Comparison of ENCODE assay signal across 29 mouse cellular contexts in the genomic region with DNA sequence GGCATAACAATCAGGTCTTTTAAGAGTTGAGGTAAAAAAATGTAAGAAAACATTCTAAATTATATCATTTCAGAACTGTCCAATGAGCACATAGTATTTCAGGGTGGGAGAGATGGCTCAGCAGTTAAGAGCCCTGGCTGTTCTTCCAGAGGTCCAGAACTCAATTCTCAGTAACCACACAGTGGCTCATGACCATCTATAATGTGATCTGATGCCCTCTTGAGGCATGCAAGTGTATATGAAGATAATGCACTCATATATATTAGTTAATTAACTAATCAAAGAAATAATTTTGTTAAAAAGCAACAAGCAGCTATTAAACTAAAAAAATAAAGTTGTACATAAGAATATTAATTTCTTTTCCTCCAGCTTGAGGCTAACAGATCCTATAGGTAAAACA. TPM values are rescaled to one million over a fixed set of nuclear protein-coding genes. Genes with fewer than 3 reads are reported as not detected.
DNase-seq lines count a peak whose midpoint lies in the region; ATAC-seq and TF ChIP-seq lines count a peak whose summit lies in the region.
"Had no signal": no experiment of that assay in that cellular context is flagged by ENCODE, and none has a peak within 500 bp of the region (broad histone marks: within the 10 kb centered on the region; RNA-seq: fewer than 3 reads in every experiment).

No protein-coding gene starts in this region.

- no peak for ATAC-seq in stomach, postnatal 0 days (ENCODE audit: low FRiP score, low TSS enrichment)
- ATAC-seq: forebrain, embryonic 16.5 days; hindbrain, postnatal 0 days; midbrain, embryonic 16.5 days had no signal

- peak; percentile 39 for TF ChIP-seq CTCF in layer of hippocampus, adult 2 months (conservative IDR thresholded peaks at IDR 0.05)
- peak; percentile 24; the same call in 1 of the 2 replicates for TF ChIP-seq CTCF in stomach, postnatal 0 days (IDR thresholded peaks at IDR 0.05; ENCODE audit: low read depth)

- no peak overlapping the region for H3K4me2 ChIP-seq in stomach, postnatal 0 days (replicated peaks; ENCODE audit: low read depth)
- H3K4me2 ChIP-seq: heart, embryonic 11.5 days; hindbrain, embryonic 12.5 days; kidney, embryonic 15.5 days; limb, embryonic 12.5 days; lung, embryonic 14.5 days; neural tube, embryonic 13.5 days had no signal

- H3K4me1 ChIP-seq in stomach, postnatal 0 days (replicated peaks; ENCODE audit: control insufficient read depth, insufficient read depth), result no peaks in the 10 kb centered on the region
- H3K4me1 ChIP-seq: kidney, embryonic 15.5 days; limb, embryonic 12.5 days had no signal

- no peaks in the 10 kb centered on the region for H3K36me3 ChIP-seq in stomach, postnatal 0 days (ENCODE audit: control insufficient read depth, insufficient read depth, low read length)
- H3K36me3 ChIP-seq: hindbrain, embryonic 12.5 days; kidney, embryonic 15.5 days; limb, embryonic 12.5 days; midbrain, embryonic 10.5 days; neural tube, embryonic 13.5 days had no signal

- no peaks in the 10 kb centered on the region for H3K9me3 ChIP-seq in stomach, postnatal 0 days (ENCODE audit: control insufficient read depth, low read length)
- H3K9me3 ChIP-seq: hindbrain, embryonic 12.5 days; kidney, embryonic 15.5 days; limb, embryonic 12.5 days; midbrain, embryonic 10.5 days; neural tube, embryonic 13.5 days had no signal

- DNase-seq in layer of hippocampus, adult 2 months (ENCODE audit: low spot score in 2 of 2), result no peak
- DNase-seq in layer of hippocampus, adult 8-10 months (ENCODE audit: low spot score in 2 of 2), result no peak
- DNase-seq in A20 (ENCODE audit: low read depth, low spot score) (peak; percentile 41), NIH3T3 (ENCODE audit: low read depth) (peak; percentile 34)
- DNase-seq in stomach, postnatal 0 days (ENCODE audit: low spot score), result no peak
- DNase-seq in right cerebral cortex, postnatal 14 days, result no peak
- DNase-seq in T-cell, adult 2 months (ENCODE audit: low spot score), result no peak
- DNase-seq: adrenal gland, postnatal 25 days; cerebellum, adult 2 months; cerebellum, postnatal 14 days; gastrocnemius, adult 2 months; gastrocnemius, postnatal 36 days; heart, adult 18-20 months; heart, postnatal 36 days; kidney, adult 11 months; lung, embryonic 14.5 days had no signal

- no peak overlapping the region for H3K4me3 ChIP-seq in layer of hippocampus, adult 2 months
- no peak overlapping the region for H3K4me3 ChIP-seq in stomach, postnatal 0 days (ENCODE audit: low read depth, low read length)
- H3K4me3 ChIP-seq: erythroblast, embryonic 14.5 days; gastrocnemius, adult 2 months; hindbrain, embryonic 12.5 days; kidney, embryonic 15.5 days; left cerebral cortex, adult 2 months; limb, embryonic 12.5 days; midbrain, embryonic 10.5 days; neural tube, embryonic 13.5 days had no signal

- TF ChIP-seq EP300 in stomach, postnatal 0 days (optimal IDR thresholded peaks at IDR 0.05), result no peak

- H3K27ac ChIP-seq in layer of hippocampus, adult 2 months, result no peak overlapping the region
- H3K27ac ChIP-seq in stomach, postnatal 0 days (replicated peaks), result no peak overlapping the region
- H3K27ac ChIP-seq: gastrocnemius, adult 2 months; hindbrain, embryonic 12.5 days; hindbrain, postnatal 0 days; kidney, embryonic 15.5 days; left cerebral cortex, adult 2 months; limb, embryonic 12.5 days; midbrain, embryonic 10.5 days; neural tube, embryonic 13.5 days had no signal

- H3K9ac ChIP-seq in stomach, postnatal 0 days (ENCODE audit: low read length), result no peak overlapping the region
- H3K9ac ChIP-seq: hindbrain, embryonic 12.5 days; kidney, embryonic 15.5 days; limb, embryonic 12.5 days; lung, embryonic 14.5 days; neural tube, embryonic 13.5 days had no signal

- no peaks in the 10 kb centered on the region for H3K27me3 ChIP-seq in stomach, postnatal 0 days (ENCODE audit: control insufficient read depth, insufficient read depth, low read length)
- H3K27me3 ChIP-seq: hindbrain, embryonic 12.5 days; kidney, embryonic 15.5 days; limb, embryonic 12.5 days; neural tube, embryonic 13.5 days had no signal

RNA-seq across cellular contexts. Expression of a gene that starts 4.5 kb away (rescaled TPM):
- total RNA-seq in layer of hippocampus, adult 2 months (2021), result 10 to 100 TPM; 11.8 to 12.1 TPM
- total RNA-seq in layer of hippocampus, adult 8-10 months (2022), result 10 to 100 TPM in 2 of 4 experiments, 1 to 10 TPM in 2; 7.0 to 12.4 (median 10.4) TPM
- polyA plus RNA-seq in stomach, postnatal 0 days (2015; fragmentation: Nextera tagmentation; extraction: Ambion mirVana), result 4.1 and 4.9 TPM in 2 replicates

RNA-seq across cellular contexts. Expression of a gene that starts 38.7 kb away (rescaled TPM):
- total RNA-seq in layer of hippocampus, adult 2 months (2021), result 10 to 100 TPM; 61.6 to 71.8 TPM
- 10 to 100 TPM; 55.6 to 74.3 (median 61.6) TPM for total RNA-seq in layer of hippocampus, adult 8-10 months (2022)
- 103 and 104 TPM in 2 replicates for polyA plus RNA-seq in stomach, postnatal 0 days (2015; fragmentation: Nextera tagmentation; extraction: Ambion mirVana)

RNA-seq across cellular contexts. Expression of a gene that starts 44.2 kb away (rescaled TPM):
- under 1 TPM in 1 of 2 experiments, not detected in 1; 0.31 TPM for total RNA-seq in layer of hippocampus, adult 2 months (2021)
- under 1 TPM; 0.14 to 0.49 (median 0.30) TPM for total RNA-seq in layer of hippocampus, adult 8-10 months (2022)
- polyA plus RNA-seq in stomach, postnatal 0 days (2015; fragmentation: Nextera tagmentation; extraction: Ambion mirVana), result not detected in 2 replicates
- total RNA-seq: adrenal gland, adult 18-20 months; adrenal gland, postnatal 25 days; gastrocnemius, adult 2 months; heart, adult 18-20 months; heart, postnatal 36 days; hindbrain, postnatal 0 days; liver, adult 2 months had no signal
- polyA plus RNA-seq: erythroblast, embryonic 14.5 days; hindbrain, postnatal 0 days; kidney, embryonic 15.5 days; limb, embryonic 12.5 days; midbrain, embryonic 10.5 days had no signal

Comparison
In these comparisons a context has a peak if more than half of its experiments do, and no peak if none do; other contexts are left out.
1. DNase-seq: peak in A20 (single experiment) and NIH3T3 (single experiment); none in layer of hippocampus, adult 2 months (0 of 2), layer of hippocampus, adult 8-10 months (0 of 2), stomach, postnatal 0 days (single experiment), right cerebral cortex, postnatal 14 days (single experiment) and T-cell, adult 2 months (single experiment).